Mouse (Mus musculus): Measurements from ENCODE around the gene Ly6g5c. TPM values are rescaled to one million over a fixed set of nuclear protein-coding genes. Genes with fewer than 3 reads are reported as not detected.
A peak's percentile ranks its signal among the peaks of the same experiment; 100 is the strongest.
"Not testable (repeated sequence)": the region's sequence is repeated elsewhere in the genome, so short reads cannot be mapped to it uniquely, and the experiment has no call there.

Gene Ly6g5c
- polyA plus RNA-seq, 1 experiment from 2014 or later, result not detected

DNA sequence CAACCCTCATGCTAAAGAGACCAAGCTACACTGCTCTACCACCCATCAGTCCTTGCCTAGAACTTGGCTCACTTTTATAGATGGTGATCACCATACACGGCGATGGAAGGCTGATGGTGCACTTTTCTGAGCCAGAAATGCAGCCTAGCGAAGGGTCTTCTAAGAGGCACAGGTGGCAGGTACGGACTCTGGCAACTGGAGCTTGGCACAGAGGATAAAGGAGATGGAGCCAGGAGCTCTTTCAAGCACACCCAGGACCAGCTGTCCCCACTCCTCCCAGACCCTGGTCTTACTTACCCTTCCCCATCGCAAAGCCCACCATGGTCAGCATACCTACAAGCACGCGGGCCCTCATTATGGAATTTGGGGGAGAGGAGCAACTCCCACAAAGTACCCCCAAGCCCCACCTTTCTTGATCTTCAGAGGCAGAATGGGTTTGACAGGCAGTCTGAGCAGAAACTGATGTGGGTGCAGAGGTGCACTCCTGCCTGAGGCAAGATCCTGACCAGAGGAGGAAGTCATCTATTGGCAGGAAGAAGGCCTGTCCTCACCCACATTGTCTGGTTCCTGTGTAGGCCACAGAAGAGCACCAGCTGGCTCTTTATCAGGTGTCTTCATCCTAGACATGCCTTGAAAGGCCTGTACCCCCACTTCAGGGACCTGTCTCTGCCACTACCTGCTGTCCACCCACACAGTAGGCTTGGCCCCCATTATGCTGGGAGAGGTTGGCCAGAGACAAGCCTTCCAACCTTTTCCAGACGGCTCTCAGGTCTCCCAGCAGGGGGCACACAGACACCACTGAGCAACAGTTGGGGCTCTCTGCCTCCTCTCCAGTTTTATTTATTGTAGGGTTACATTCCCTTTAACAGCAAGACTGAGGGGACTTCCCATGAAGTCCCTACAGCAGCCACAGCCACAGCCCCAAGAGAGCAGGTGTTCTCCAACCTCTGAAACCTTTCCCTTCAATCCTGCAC lies 7.3 kb downstream of the Ly6g5c start, which contains the start of gene Ly6g5b:
Gene Ly6g5b, minus strand, starts transcription at position 383 of the 974 bp plus-strand sequence.
- H3K36me3 ChIP-seq (ENCODE audit: control insufficient read depth, insufficient read depth, low read length), result peaks cover 58% of the 10 kb centered on the region
- no peak within 1 kb of the TSS for H3K9ac ChIP-seq (replicated peaks; ENCODE audit: low read length)

DNA sequence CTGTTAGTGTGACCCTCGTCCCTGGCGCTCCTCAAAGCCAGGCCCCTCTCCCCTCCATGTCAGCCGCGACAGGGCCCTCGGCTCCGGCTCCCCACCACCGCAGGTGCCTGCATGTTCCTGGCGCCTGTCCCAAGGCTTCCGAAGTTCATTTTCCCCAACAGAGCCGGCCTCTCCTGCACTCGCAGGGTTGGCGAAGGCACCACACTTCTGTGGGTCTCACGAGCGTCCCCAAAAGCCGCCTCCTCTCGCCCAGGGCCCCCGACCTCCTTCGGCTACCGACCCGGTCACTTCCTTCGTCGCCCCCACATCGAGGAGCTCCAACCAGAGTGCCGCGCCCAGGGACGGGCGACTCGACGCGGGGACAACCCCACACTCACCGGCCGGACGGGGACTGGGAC lies 12.7 kb downstream of the Ly6g5c start:
- DNase-seq (no peak), ATAC-seq (ENCODE audit: low FRiP score, low TSS enrichment) (no peak; the same call in 1 of the 2 replicates)
- peaks cover 11% of the 10 kb centered on the region for H3K4me1 ChIP-seq (ENCODE audit: control insufficient read depth, insufficient read depth, low read length)
- no peaks in the 10 kb centered on the region for H3K27me3 ChIP-seq (ENCODE audit: control insufficient read depth, insufficient read depth, low read length)
- H3K4me3 ChIP-seq (replicated peaks; ENCODE audit: low read depth, low read length), result peak overlapping the region; percentile 96
- no peaks in the 10 kb centered on the region for H3K9me3 ChIP-seq (ENCODE audit: control insufficient read depth, low read length)
- peak overlapping the region; percentile 52 for H3K27ac ChIP-seq (replicated peaks; ENCODE audit: low read depth, low read length)
- peaks cover 48% of the 10 kb centered on the region for H3K36me3 ChIP-seq (ENCODE audit: control insufficient read depth, insufficient read depth, low read length)
- peak overlapping the region; percentile 96 for H3K4me2 ChIP-seq (ENCODE audit: low read length)
- peak overlapping the region; percentile 90 for H3K9ac ChIP-seq (replicated peaks; ENCODE audit: low read length)
- 0% methylated on average over 33 of the region's 33 CpGs for whole genome bisulfite sequencing

More for the DNA sequence above, 7.3 kb downstream of the Ly6g5c start, which contains the start of gene Ly6g5b:
- DNase-seq, result peak; percentile 21
- 88% methylated on average over 8 of the region's 8 CpGs for WGBS
- peaks cover 3% of the 10 kb centered on the region for H3K4me1 ChIP-seq (ENCODE audit: control insufficient read depth, insufficient read depth, low read length)
- no peak within 1 kb of the TSS for H3K27ac ChIP-seq (replicated peaks; ENCODE audit: low read depth, low read length)
- H3K9me3 ChIP-seq (ENCODE audit: control insufficient read depth, low read length), result no peaks in the 10 kb centered on the region
- ATAC-seq (ENCODE audit: low FRiP score, low TSS enrichment), result no peak
- H3K4me2 ChIP-seq (ENCODE audit: low read length), result no peak within 1 kb of the TSS
- no peak within 1 kb of the TSS for H3K4me3 ChIP-seq (replicated peaks; ENCODE audit: low read depth, low read length)
- H3K27me3 ChIP-seq (ENCODE audit: control insufficient read depth, insufficient read depth, low read length), result no peaks in the 10 kb centered on the region

DNA sequence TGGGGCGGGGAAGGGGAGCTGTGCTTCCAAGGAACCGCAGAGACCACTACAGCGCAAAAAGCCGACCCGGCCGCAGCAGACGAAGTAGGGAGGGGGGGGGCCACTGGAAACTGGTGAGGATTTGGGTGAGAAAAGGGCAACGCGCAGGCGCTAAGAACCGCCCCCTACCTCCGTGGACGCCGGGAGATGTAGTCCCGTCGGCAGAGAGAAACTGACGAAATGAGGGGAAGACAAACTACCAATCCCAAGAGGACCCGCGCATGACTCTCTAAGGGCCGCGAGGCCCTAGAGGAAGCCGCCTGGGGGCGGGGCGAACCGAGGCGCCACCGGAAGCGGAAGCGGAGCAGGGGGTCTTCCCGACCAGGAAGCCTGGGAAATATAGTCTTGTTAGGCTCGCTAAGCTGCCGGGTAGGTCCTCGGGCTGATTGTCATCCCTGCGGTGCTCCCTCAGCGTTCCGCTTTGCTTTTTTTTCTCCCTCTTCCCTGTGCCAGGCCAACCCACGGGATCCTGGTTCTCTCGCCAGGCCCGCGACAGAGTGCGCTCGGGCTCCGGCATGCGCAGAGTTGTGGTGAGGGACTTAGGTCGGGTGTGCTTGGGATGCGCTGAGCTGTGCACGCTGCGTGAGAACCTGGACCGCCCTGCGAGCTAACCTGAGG lies 13.2 kb downstream of the Ly6g5c start, which contains the start of gene Gpank1:
Gene Gpank1, plus strand, starts transcription at position 313 of the 657 bp plus-strand sequence.
- peak; percentile 100 for DNase-seq
- H3K36me3 ChIP-seq (ENCODE audit: control insufficient read depth, insufficient read depth, low read length), result peaks cover 43% of the 10 kb centered on the region
- ATAC-seq (ENCODE audit: low FRiP score, low TSS enrichment), result peak; percentile 93
- H3K4me3 ChIP-seq (replicated peaks; ENCODE audit: low read depth, low read length), result peak within 1 kb of the TSS; percentile 96
- peak within 1 kb of the TSS; percentile 90 for H3K27ac ChIP-seq (replicated peaks; ENCODE audit: low read depth, low read length)
- no peaks in the 10 kb centered on the region for H3K9me3 ChIP-seq (ENCODE audit: control insufficient read depth, low read length)
- 0% methylated on average over 50 of the region's 50 CpGs for WGBS
- H3K4me2 ChIP-seq (ENCODE audit: low read length), result peak within 1 kb of the TSS; percentile 96
- no peaks in the 10 kb centered on the region for H3K27me3 ChIP-seq (ENCODE audit: control insufficient read depth, insufficient read depth, low read length)
- peak within 1 kb of the TSS; percentile 90 for H3K9ac ChIP-seq (replicated peaks; ENCODE audit: low read length)
- peaks cover 11% of the 10 kb centered on the region for H3K4me1 ChIP-seq (ENCODE audit: control insufficient read depth, insufficient read depth, low read length)

DNA sequence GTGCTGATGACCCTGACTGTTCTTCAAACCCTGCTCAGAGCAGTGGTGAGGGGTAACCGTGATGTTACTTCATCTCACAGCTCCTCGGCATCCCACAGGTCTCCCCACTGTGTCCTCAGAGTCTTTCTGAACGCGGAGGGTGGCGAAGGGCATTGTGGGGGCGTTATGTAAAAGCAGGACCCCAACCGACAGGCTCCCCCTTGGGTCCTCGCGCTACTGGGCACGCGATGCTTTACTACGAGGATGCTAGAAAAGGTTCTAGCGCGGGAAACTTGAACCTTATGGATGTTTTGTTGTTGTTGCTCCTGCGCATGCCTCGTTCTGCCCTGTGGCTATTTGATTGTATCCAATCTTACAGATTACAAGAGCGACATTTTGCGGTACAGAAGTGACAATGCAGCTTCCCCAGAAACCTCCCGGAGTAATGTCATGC lies 13.8 kb downstream of the Ly6g5c start, which contains the start of gene Csnk2b:
Gene Csnk2b, minus strand, starts transcription at position 183 of the 433 bp plus-strand sequence.
- peak within 1 kb of the TSS; percentile 96 for H3K4me2 ChIP-seq (ENCODE audit: low read length)
- ATAC-seq (ENCODE audit: low FRiP score, low TSS enrichment) (peak; percentile 46; the same call in 1 of the 2 replicates), DNase-seq (peak; percentile 89)
- peaks cover 39% of the 10 kb centered on the region for H3K36me3 ChIP-seq (ENCODE audit: control insufficient read depth, insufficient read depth, low read length)
- WGBS, result under 1% methylated on average over 19 of the region's 19 CpGs
- H3K4me1 ChIP-seq (ENCODE audit: control insufficient read depth, insufficient read depth, low read length), result peaks cover 16% of the 10 kb centered on the region
- H3K27ac ChIP-seq (replicated peaks; ENCODE audit: low read depth, low read length), result peak within 1 kb of the TSS; percentile 90
- H3K27me3 ChIP-seq (ENCODE audit: control insufficient read depth, insufficient read depth, low read length), result no peaks in the 10 kb centered on the region
- H3K9me3 ChIP-seq (ENCODE audit: control insufficient read depth, low read length), result no peaks in the 10 kb centered on the region
- peak within 1 kb of the TSS; percentile 96 for H3K4me3 ChIP-seq (replicated peaks; ENCODE audit: low read depth, low read length)
- H3K9ac ChIP-seq (replicated peaks; ENCODE audit: low read length), result peak within 1 kb of the TSS; percentile 90

DNA sequence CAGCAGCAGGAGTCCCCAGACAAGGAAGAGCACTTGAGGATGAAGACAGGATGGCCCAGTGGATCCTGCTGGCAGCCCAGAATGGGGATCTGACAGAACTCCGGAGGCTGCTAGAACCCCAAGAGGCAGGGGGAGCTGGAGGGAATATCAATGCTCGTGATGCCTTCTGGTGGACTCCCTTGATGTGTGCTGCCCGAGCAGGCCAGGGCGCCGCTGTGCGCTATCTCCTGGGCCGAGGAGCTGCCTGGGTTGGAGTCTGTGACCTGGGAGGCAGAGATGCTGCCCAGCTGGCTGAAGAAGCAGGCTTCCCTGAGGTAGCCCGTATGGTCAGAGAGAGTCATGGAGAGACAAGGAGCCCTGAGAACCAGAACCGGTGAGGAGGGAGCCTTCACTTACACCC lies 15.2 kb downstream of the Ly6g5c start:
- not testable (repeated sequence) for H3K4me3 ChIP-seq (replicated peaks; ENCODE audit: low read depth, low read length); H3K9me3 ChIP-seq (ENCODE audit: control insufficient read depth, low read length); H3K9ac ChIP-seq (replicated peaks; ENCODE audit: low read length); H3K4me2 ChIP-seq (ENCODE audit: low read length); DNase-seq; H3K27me3 ChIP-seq (ENCODE audit: control insufficient read depth, insufficient read depth, low read length); H3K27ac ChIP-seq (replicated peaks; ENCODE audit: low read depth, low read length); ATAC-seq (ENCODE audit: low FRiP score, low TSS enrichment)
- Histone ChIP-seq H3K4me1 (ENCODE audit: control insufficient read depth, insufficient read depth, low read length) (peaks cover 19% of the 10 kb centered on the region), H3K36me3 (ENCODE audit: control insufficient read depth, insufficient read depth, low read length) (peaks cover 25% of the 10 kb centered on the region)
- WGBS, result 89% methylated on average over 9 of the region's 9 CpGs

DNA sequence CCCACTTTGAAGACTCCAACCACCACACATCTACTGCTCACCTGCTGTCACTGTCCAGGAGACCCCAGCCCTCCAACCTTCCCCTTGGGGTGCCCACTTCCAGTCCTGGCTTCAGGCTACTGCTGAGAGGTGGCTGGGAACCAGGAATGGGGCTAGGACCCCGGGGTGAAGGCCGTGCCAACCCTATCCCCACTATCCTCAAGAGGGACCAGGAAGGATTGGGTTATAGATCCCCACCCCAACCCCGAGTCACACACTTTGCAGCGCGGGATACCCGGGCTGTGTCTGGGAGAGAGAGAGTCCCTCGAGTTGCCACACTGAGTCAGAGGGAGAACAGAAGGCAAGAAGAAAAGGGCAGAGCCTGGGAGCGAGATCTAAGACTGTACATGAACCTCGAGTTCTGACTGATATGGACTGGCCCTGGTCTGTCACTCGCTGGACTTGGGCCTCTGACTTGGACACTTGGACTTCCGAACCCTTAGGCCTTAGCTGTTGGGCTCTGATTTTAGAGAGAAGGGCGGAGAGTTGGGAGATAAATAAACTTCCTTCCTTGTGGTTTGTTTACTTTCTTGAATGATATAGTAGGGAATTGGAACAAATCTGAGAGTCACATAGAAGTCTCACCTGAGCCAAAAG lies 16.3 kb downstream of the Ly6g5c start:
- Histone ChIP-seq H3K4me1 (ENCODE audit: control insufficient read depth, insufficient read depth, low read length) (peaks cover 19% of the 10 kb centered on the region), H3K36me3 (ENCODE audit: control insufficient read depth, insufficient read depth, low read length) (peaks cover 16% of the 10 kb centered on the region; the same call in 1 of the 2 replicates)
- not testable (repeated sequence) for H3K9ac ChIP-seq (replicated peaks; ENCODE audit: low read length); ATAC-seq (ENCODE audit: low FRiP score, low TSS enrichment); H3K4me3 ChIP-seq (replicated peaks; ENCODE audit: low read depth, low read length); H3K27me3 ChIP-seq (ENCODE audit: control insufficient read depth, insufficient read depth, low read length); H3K4me2 ChIP-seq (ENCODE audit: low read length); DNase-seq; H3K27ac ChIP-seq (replicated peaks; ENCODE audit: low read depth, low read length); H3K9me3 ChIP-seq (ENCODE audit: control insufficient read depth, low read length)
- WGBS, result 95% methylated on average over 12 of the region's 12 CpGs

DNA sequence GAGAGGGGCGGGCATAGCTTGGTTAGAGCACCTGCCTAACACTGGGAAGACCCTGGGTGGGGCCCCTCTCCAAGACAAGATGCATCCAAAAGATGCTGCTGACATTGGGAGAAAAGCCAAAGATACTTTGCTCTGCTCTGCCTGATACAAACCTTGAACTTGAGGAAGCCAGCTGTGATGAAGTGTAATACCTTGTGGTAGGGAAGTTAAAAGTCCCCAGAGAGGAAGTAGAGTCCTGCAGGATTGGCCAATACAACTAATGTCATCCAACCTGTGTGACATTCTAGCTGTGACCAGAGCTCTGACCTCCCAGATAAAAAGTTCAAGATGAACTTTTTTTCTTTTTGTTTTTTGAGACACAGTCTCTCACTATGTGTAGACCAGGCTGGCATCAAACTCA lies 17.0 kb downstream of the Ly6g5c start:
- DNase-seq, result no peak
- Histone ChIP-seq H3K27ac (replicated peaks; ENCODE audit: low read depth, low read length) (no peak overlapping the region), H3K9me3 (ENCODE audit: control insufficient read depth, low read length) (no peaks in the 10 kb centered on the region), H3K4me1 (ENCODE audit: control insufficient read depth, insufficient read depth, low read length) (peaks cover 18% of the 10 kb centered on the region), H3K36me3 (ENCODE audit: control insufficient read depth, insufficient read depth, low read length) (peaks cover 14% of the 10 kb centered on the region), H3K27me3 (ENCODE audit: control insufficient read depth, insufficient read depth, low read length) (no peaks in the 10 kb centered on the region), H3K4me3 (replicated peaks; ENCODE audit: low read depth, low read length) (no peak overlapping the region), H3K9ac (replicated peaks; ENCODE audit: low read length) (no peak overlapping the region), H3K4me2 (ENCODE audit: low read length) (no peak overlapping the region)
- no peak for ATAC-seq (ENCODE audit: low FRiP score, low TSS enrichment)
- 94% methylated on average over 1 of the region's 1 CpGs for WGBS

DNA sequence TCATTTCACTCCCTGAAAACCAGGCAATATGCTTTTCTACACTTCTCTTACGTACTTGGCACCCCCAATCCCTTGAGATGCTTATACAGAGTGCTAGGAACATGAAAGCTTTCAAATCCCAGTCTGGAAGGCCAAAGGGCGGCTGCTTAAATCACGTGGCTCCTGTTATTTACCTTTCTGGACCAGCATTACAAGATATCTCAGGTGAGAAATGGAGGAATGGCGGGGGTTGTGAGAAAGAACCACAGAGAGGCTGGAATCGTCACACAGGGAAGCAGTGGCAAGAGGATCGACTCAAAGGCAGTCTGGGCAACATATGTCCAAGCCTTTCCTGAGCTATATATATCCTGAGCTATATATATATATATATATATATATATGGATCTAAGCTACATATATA lies 17.5 kb downstream of the Ly6g5c start:
- Histone ChIP-seq H3K4me2 (ENCODE audit: low read length) (peak overlapping the region; percentile 77), H3K36me3 (ENCODE audit: control insufficient read depth, insufficient read depth, low read length) (peaks cover 18% of the 10 kb centered on the region), H3K4me3 (replicated peaks; ENCODE audit: low read depth, low read length) (peak overlapping the region; percentile 59), H3K9me3 (ENCODE audit: control insufficient read depth, low read length) (no peaks in the 10 kb centered on the region), H3K27me3 (ENCODE audit: control insufficient read depth, insufficient read depth, low read length) (no peaks in the 10 kb centered on the region), H3K4me1 (ENCODE audit: control insufficient read depth, insufficient read depth, low read length) (peaks cover 13% of the 10 kb centered on the region; the same call in 1 of the 2 replicates), H3K9ac (replicated peaks; ENCODE audit: low read length) (peak overlapping the region; percentile 78), H3K27ac (replicated peaks; ENCODE audit: low read depth, low read length) (peak overlapping the region; percentile 74; the same call in 1 of the 2 replicates)
- DNase-seq, result no peak
- ATAC-seq (ENCODE audit: low FRiP score, low TSS enrichment), result no peak
- 42% methylated on average over 6 of the region's 6 CpGs for WGBS
